Mouse (Mus musculus) thymus, postnatal 10 days (tissue): Measurements from ENCODE around the gene Spaar.

Experiments used
- DNase-seq, 2 experiments: peaks; one replicate each; pipeline ENCODE4 v3.0.0; 2021; ENCODE audit warnings: low spot score in 2 of 2

Gene Spaar

GRCm38 (mm10) chr4:43798936-43799335 lies 69.1 kb downstream of the Spaar start:
- DNase-seq, result no peak
